Mouse (Mus musculus) kidney, embryonic 15.5 days (tissue): ENCODE measurements at regions not wholly inside any gene's neighbourhood (a gene's known extent, or its start where the extent isn't known, plus 50 kb on each side); places are given as distances from the start of the nearest gene placed in this dataset.

Source experiments
- ATAC-seq: fragments of 200-750 bp; cut with Nextera tagmentation; replicated peaks from 2 replicates; pipeline ENCODE4 v1.8.0; 2017; ENCODE audit warnings: moderate TSS enrichment; ENCODE audit not compliant: low FRiP score
- H3K27ac ChIP-seq: fragments of 300-500 bp; sonication (generic); 2 replicates; pipeline ENCODE4 v1.5.1; 2015; ENCODE audit warnings: mild to moderate bottlenecking, inconsistent platforms
- H3K27me3 ChIP-seq: fragments of 300-500 bp; sonication (generic); 2 replicates; pipeline ENCODE4 v1.6.1; 2015; ENCODE audit warnings: inconsistent platforms
- H3K36me3 ChIP-seq: fragments of 300-500 bp; sonication (generic); 2 replicates; pipeline ENCODE4 v1.6.1; 2015; ENCODE audit warnings: inconsistent platforms
- H3K4me1 ChIP-seq: fragments of 300-500 bp; sonication (generic); 2 replicates; pipeline ENCODE4 v1.6.1; 2015; ENCODE audit warnings: inconsistent platforms
- H3K4me2 ChIP-seq: fragments of 300-500 bp; sonication (generic); 2 replicates; pipeline ENCODE4 v1.6.1; 2015; ENCODE audit warnings: moderate library complexity, mild to moderate bottlenecking, inconsistent platforms
- H3K4me3 ChIP-seq: fragments of 300-500 bp; sonication (generic); replicated peaks from 2 replicates; pipeline ENCODE4 v1.5.1; 2015; ENCODE audit warnings: mild to moderate bottlenecking, inconsistent platforms
- H3K9ac ChIP-seq: fragments of 300-500 bp; sonication (generic); 2 replicates; pipeline ENCODE4 v1.6.1; 2015; ENCODE audit warnings: mild to moderate bottlenecking, inconsistent platforms
- H3K9me3 ChIP-seq: fragments of 300-500 bp; sonication (generic); replicated peaks from 2 replicates; pipeline ENCODE4 v1.6.1; 2016; ENCODE audit warnings: inconsistent platforms
- WGBS: fragments of 180-500 bp; shearing (Covaris S2); methylation state at CpG from one replicate; pipeline ENCODE4 v1.1.7; 2015; ENCODE audit warnings: mixed read lengths; 5-methylcytosine and 5-hydroxymethylcytosine counted together

GRCm38 (mm10) chr17:84101652-84102051, 86.1 kb downstream of the Zfp36l2 start:
- Histone ChIP-seq H3K9me3 (no peaks in the 10 kb centered on the region), H3K4me3 (no peak overlapping the region), H3K27ac (0 out of 2 replicates have a peak overlapping the region, but pooled peaks have one; percentile 45), H3K4me1 (peaks cover 49% of the 10 kb centered on the region), H3K27me3 (no peaks in the 10 kb centered on the region), H3K36me3 (no peaks in the 10 kb centered on the region), H3K4me2 (no peak overlapping the region), H3K9ac (no peak overlapping the region)
- 46% methylated on average over 1 of the region's 1 CpGs for WGBS
- ATAC-seq = no peak

- no peak for ATAC-seq
- no peak overlapping the region for H3K9ac ChIP-seq
- H3K4me3 ChIP-seq = no peak overlapping the region
- H3K36me3 ChIP-seq = no peaks in the 10 kb centered on the region
- H3K27me3 ChIP-seq = no peaks in the 10 kb centered on the region
- H3K9me3 ChIP-seq = no peaks in the 10 kb centered on the region
- H3K4me1 ChIP-seq = peaks cover 59% of the 10 kb centered on the region
- H3K27ac ChIP-seq = 0 out of 2 replicates have a peak overlapping the region, but pooled peaks have one; percentile 56
- 36% methylated on average over 10 of the region's 10 CpGs for WGBS
- H3K4me2 ChIP-seq = no peak overlapping the region
Measured at GRCm38 (mm10) chr17:84100523-84100922, 87.2 kb downstream of the Zfp36l2 start.

GRCm38 (mm10) chr17:84099737-84100136, 88.0 kb downstream of the Zfp36l2 start:
- Histone ChIP-seq H3K36me3 (no peaks in the 10 kb centered on the region), H3K9me3 (no peaks in the 10 kb centered on the region), H3K27me3 (no peaks in the 10 kb centered on the region), H3K4me2 (no peak overlapping the region), H3K4me1 (peaks cover 59% of the 10 kb centered on the region), H3K9ac (no peak overlapping the region), H3K27ac (0 out of 2 replicates have a peak overlapping the region, but pooled peaks have one; percentile 56), H3K4me3 (no peak overlapping the region)
- ATAC-seq = no peak
- WGBS = 68% methylated on average over 9 of the region's 9 CpGs

- no peak for ATAC-seq
- H3K4me1 ChIP-seq = peaks cover 53% of the 10 kb centered on the region
- H3K9ac ChIP-seq = no peak overlapping the region
- no peak overlapping the region for H3K4me3 ChIP-seq
- H3K36me3 ChIP-seq = no peaks in the 10 kb centered on the region
- no peaks in the 10 kb centered on the region for H3K9me3 ChIP-seq
- no peak overlapping the region for H3K4me2 ChIP-seq
- H3K27ac ChIP-seq = no peak overlapping the region
- no peaks in the 10 kb centered on the region for H3K27me3 ChIP-seq
- WGBS = 88% methylated on average over 6 of the region's 6 CpGs
Measured at GRCm38 (mm10) chr17:84097871-84098430, 89.8 kb downstream of the Zfp36l2 start.

GRCm38 (mm10) chr17:84097286-84097685, 90.5 kb downstream of the Zfp36l2 start:
- Histone ChIP-seq H3K27me3 (no peaks in the 10 kb centered on the region), H3K4me1 (peaks cover 53% of the 10 kb centered on the region), H3K4me2 (no peak overlapping the region), H3K27ac (no peak overlapping the region), H3K9me3 (no peaks in the 10 kb centered on the region), H3K36me3 (no peaks in the 10 kb centered on the region), H3K4me3 (no peak overlapping the region), H3K9ac (no peak overlapping the region)
- ATAC-seq = no peak
- 70% methylated on average over 13 of the region's 13 CpGs for WGBS

GRCm38 (mm10) chr17:84096345-84097260, 91.1 kb downstream of the Zfp36l2 start:
- peak overlapping the region; percentile 44 for H3K9ac ChIP-seq
- no peaks in the 10 kb centered on the region for H3K27me3 ChIP-seq
- 3% methylated on average over 59 of the region's 59 CpGs for WGBS
- H3K4me3 ChIP-seq = peak overlapping the region; percentile 39
- peak; percentile 83 for ATAC-seq
- peaks cover 54% of the 10 kb centered on the region for H3K4me1 ChIP-seq
- no peaks in the 10 kb centered on the region for H3K36me3 ChIP-seq
- no peaks in the 10 kb centered on the region for H3K9me3 ChIP-seq
- peak overlapping the region; percentile 78 for H3K4me2 ChIP-seq
- peak overlapping the region; percentile 70 for H3K27ac ChIP-seq

GRCm38 (mm10) chr17:84095829-84096228, 91.9 kb downstream of the Zfp36l2 start:
- ATAC-seq = 0 out of 2 replicates have a peak, but pooled peaks have one; percentile 8
- Histone ChIP-seq H3K27me3 (no peaks in the 10 kb centered on the region), H3K9me3 (no peaks in the 10 kb centered on the region), H3K36me3 (no peaks in the 10 kb centered on the region), H3K27ac (0 out of 2 replicates have a peak overlapping the region, but pooled peaks have one; percentile 9), H3K9ac (no peak overlapping the region), H3K4me1 (peaks cover 48% of the 10 kb centered on the region), H3K4me2 (peak overlapping the region; percentile 78; the same call in 1 of the 2 replicates), H3K4me3 (no peak overlapping the region)
- 26% methylated on average over 4 of the region's 4 CpGs for WGBS

- Histone ChIP-seq H3K9me3 (no peaks in the 10 kb centered on the region), H3K27ac (no peak overlapping the region), H3K4me2 (no peak overlapping the region), H3K4me3 (no peak overlapping the region), H3K4me1 (peaks cover 41% of the 10 kb centered on the region), H3K9ac (no peak overlapping the region), H3K27me3 (no peaks in the 10 kb centered on the region), H3K36me3 (no peaks in the 10 kb centered on the region)
- no peak for ATAC-seq
- 90% methylated on average over 2 of the region's 2 CpGs for WGBS
Measured at GRCm38 (mm10) chr17:84095089-84095488, 92.7 kb downstream of the Zfp36l2 start.

- Histone ChIP-seq H3K36me3 (no peaks in the 10 kb centered on the region), H3K9ac (no peak overlapping the region), H3K4me1 (peaks cover 45% of the 10 kb centered on the region), H3K4me2 (no peak overlapping the region), H3K27me3 (no peaks in the 10 kb centered on the region), H3K9me3 (no peaks in the 10 kb centered on the region), H3K27ac (0 out of 2 replicates have a peak overlapping the region, but pooled peaks have one; percentile 76), H3K4me3 (no peak overlapping the region)
- ATAC-seq = no peak
- WGBS = 83% methylated on average over 12 of the region's 12 CpGs
Measured at GRCm38 (mm10) chr17:84086394-84086793, 101.4 kb downstream of the Zfp36l2 start.

- Histone ChIP-seq H3K4me1 (peaks cover 45% of the 10 kb centered on the region), H3K9ac (no peak overlapping the region), H3K4me2 (no peak overlapping the region), H3K4me3 (no peak overlapping the region), H3K27me3 (no peaks in the 10 kb centered on the region), H3K9me3 (no peaks in the 10 kb centered on the region), H3K36me3 (no peaks in the 10 kb centered on the region), H3K27ac (peak overlapping the region; percentile 76)
- peak; percentile 27 for ATAC-seq
- 44% methylated on average over 7 of the region's 7 CpGs for WGBS
Measured at GRCm38 (mm10) chr17:84085721-84086120, 102.0 kb downstream of the Zfp36l2 start.

- no peak for ATAC-seq
- Histone ChIP-seq H3K9me3 (no peaks in the 10 kb centered on the region), H3K4me2 (no peak overlapping the region), H3K27ac (peak overlapping the region; percentile 76), H3K4me3 (no peak overlapping the region), H3K9ac (no peak overlapping the region), H3K4me1 (peaks cover 45% of the 10 kb centered on the region), H3K36me3 (no peaks in the 10 kb centered on the region), H3K27me3 (no peaks in the 10 kb centered on the region)
- 87% methylated on average over 10 of the region's 10 CpGs for WGBS
Measured at GRCm38 (mm10) chr17:84085232-84085631, 102.5 kb downstream of the Zfp36l2 start.
